Mouse (Mus musculus) cerebellum, adult 2 months (tissue): ENCODE results near the gene Ankrd35.

ENCODE experiments used
- CTCF ChIP-seq: fragments of 200-500 bp; IDR thresholded peaks from 2 replicates; pipeline ENCODE4 v1.5.1; 2011; ENCODE audit warnings: low read depth, mild to moderate bottlenecking, control low read depth, low read length, moderate library complexity, borderline replicate concordance; ENCODE audit not compliant: insufficient read depth
- POLR2A ChIP-seq: fragments of 200-500 bp; IDR thresholded peaks from 2 replicates; pipeline ENCODE4 v1.6.1; 2011; ENCODE audit warnings: low read length, control low read depth, borderline replicate concordance; ENCODE audit not compliant: insufficient read depth

DNA sequence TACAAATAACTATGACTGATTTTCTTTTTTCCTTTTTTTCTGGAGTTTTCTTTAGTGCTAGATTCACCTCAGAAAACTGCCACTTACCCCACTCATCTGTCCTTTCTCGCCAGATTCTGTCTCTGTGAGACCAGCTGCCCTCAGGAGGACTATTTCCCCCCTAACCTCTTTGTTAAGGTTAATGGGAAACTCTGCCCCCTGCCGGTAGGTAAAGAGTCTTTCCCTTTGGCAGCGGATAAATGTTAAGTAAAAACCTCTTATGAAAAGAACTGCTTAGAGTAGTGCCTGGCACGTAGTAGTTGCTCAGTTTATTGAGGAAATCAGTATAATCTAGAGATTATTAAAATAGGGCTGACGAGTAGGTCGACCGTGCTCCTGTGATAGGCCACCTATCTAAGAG, 30.4 kb downstream of the Ankrd35 start:
- TF ChIP-seq CTCF (no peak), POLR2A (no peak)
